Mouse (Mus musculus): ENCODE results near the gene Fbh1.
"Not testable (repeated sequence)": the region's sequence is repeated elsewhere in the genome, so short reads cannot be mapped to it uniquely, and the experiment has no call there.

Fbh1 gene

GRCm38 (mm10) chr2:11722564-11722963, 54.8 kb downstream of the Fbh1 start:
- no peak for DNase-seq (ENCODE audit: low read depth, low spot score)

- DNase-seq (ENCODE audit: low read depth, low spot score) = no peak
These were observed 58.8 kb downstream of the Fbh1 start for GRCm38 (mm10) chr2:11718573-11718972.

- DNase-seq (ENCODE audit: low read depth, low spot score) = no peak
These were observed 62.8 kb downstream of the Fbh1 start for GRCm38 (mm10) chr2:11714535-11714934.

- no peak for DNase-seq (ENCODE audit: low read depth, low spot score)
These were observed 64.4 kb downstream of the Fbh1 start for GRCm38 (mm10) chr2:11713021-11713420.

GRCm38 (mm10) chr2:11712483-11712990, 64.8 kb downstream of the Fbh1 start:
- DNase-seq (ENCODE audit: low read depth, low spot score) = no peak

GRCm38 (mm10) chr2:11710101-11710500, 67.3 kb downstream of the Fbh1 start:
- DNase-seq (ENCODE audit: low read depth, low spot score) = not testable (repeated sequence)

GRCm38 (mm10) chr2:11708538-11708937, 68.8 kb downstream of the Fbh1 start:
- no peak for DNase-seq (ENCODE audit: low read depth, low spot score)

GRCm38 (mm10) chr2:11706746-11707065, 70.7 kb downstream of the Fbh1 start:
- no peak for DNase-seq (ENCODE audit: low read depth, low spot score)

GRCm38 (mm10) chr2:11706030-11706745, 71.2 kb downstream of the Fbh1 start:
- DNase-seq (ENCODE audit: low read depth, low spot score) = no peak

GRCm38 (mm10) chr2:11705201-11706025, 72.0 kb downstream of the Fbh1 start, which contains the start of gene Il15ra:
TSS of gene Il15ra (plus strand) at chr2:11705290.
- DNase-seq (ENCODE audit: low read depth, low spot score) = no peak

GRCm38 (mm10) chr2:11699905-11700304, 77.5 kb downstream of the Fbh1 start:
- DNase-seq (ENCODE audit: low read depth, low spot score) = no peak

- no peak for DNase-seq (ENCODE audit: low read depth, low spot score)
These were observed 78.4 kb downstream of the Fbh1 start for GRCm38 (mm10) chr2:11698994-11699393.

GRCm38 (mm10) chr2:11695867-11696266, 81.5 kb downstream of the Fbh1 start:
- no peak for DNase-seq (ENCODE audit: low read depth, low spot score)

GRCm38 (mm10) chr2:11694104-11694503, 83.3 kb downstream of the Fbh1 start:
- DNase-seq (ENCODE audit: low read depth, low spot score) = no peak

GRCm38 (mm10) chr2:11693352-11693751, 84.0 kb downstream of the Fbh1 start:
- no peak for DNase-seq (ENCODE audit: low read depth, low spot score)
